Mouse (Mus musculus) mouse embryonic stem cell (cell line): ENCODE data around the gene Ergic1.

Source experiments
- in situ Hi-C, 2 experiments: fragments of 300-500 bp; cut with MboI; formaldehyde crosslinking; loops; 1 replicate in 1 of 2; 3 replicates in 1 of 2; pipeline ENCODE4 v1.14.3; 2019 to 2020; ENCODE audit warnings: low sequenced_read_pairs in 2 of 2, low pct_unique_long_range_greater_than_20kb in 1 of 2, mixed read lengths in 1 of 2; ENCODE audit not compliant: unreplicated experiment in 1 of 2

Ergic1 gene

GRCm38 (mm10) chr17:26534695-26535094, 26.6 kb upstream of the Ergic1 start:
- in situ Hi-C loops = no loop called here

DNA sequence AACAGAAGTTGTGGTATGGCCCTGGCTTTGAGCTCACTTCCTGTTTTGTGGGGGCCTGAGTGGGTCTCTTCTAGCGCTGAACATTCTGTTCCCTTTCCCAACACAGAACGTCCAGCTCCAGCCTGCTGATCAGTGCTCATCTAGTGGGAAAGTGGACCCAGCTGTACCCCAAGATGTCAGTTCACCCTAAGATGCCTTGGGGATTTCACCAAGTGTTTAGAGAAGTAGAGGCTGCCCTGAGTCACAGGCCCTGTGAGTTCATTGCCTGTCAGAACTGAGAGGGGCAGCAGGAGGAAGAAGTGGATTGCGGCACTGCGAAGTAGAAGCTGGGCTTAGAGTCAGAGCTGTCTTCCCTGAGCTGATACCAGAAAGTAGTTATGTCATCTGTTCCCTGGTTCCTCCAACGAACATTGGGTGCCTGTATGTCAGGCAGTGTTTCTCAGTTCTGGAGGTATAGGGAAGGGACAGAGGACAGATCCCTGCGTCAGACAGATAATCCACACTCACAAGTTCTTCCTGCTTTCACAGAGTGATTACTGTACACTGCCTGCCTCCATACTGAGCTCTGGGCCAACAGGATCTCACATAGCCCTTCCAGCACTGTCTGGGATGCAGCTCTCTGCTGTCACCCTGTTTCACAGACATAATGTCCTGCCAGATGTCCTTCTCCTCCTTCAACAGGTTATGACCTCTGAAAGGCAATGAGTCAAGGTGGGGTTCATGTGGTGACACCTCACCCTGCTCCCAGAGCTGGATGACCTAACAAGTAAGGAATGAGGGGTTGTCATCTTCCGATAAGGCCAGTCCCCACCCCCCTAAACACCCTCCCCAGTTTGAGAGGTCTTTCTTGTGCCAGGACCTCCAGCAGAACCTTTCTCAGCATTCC, 25.8 kb upstream of the Ergic1 start:
- in situ Hi-C loops = no loop called here

GRCm38 (mm10) chr17:26537722-26538471, 23.4 kb upstream of the Ergic1 start:
- in situ Hi-C loops = no loop called here

DNA sequence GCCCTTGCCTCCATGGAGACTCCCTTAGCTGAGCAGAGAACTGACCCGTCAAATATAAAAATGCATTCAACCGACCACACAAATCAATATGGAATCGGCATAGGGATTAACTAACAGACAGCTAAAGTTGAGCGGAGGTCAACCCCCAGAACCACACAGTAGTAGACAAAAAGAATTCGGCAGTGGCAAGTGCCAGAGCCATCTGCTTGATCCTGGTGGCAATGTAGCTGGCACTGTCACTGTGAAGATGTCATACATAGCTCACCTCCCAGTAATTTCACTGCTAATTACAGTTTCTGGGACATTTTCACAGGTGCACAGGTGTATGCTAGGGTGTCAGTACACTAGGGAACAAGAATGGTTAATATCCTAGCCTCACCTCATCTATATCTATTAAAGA, 21.2 kb upstream of the Ergic1 start:
- in situ Hi-C loops = no loop called here

DNA sequence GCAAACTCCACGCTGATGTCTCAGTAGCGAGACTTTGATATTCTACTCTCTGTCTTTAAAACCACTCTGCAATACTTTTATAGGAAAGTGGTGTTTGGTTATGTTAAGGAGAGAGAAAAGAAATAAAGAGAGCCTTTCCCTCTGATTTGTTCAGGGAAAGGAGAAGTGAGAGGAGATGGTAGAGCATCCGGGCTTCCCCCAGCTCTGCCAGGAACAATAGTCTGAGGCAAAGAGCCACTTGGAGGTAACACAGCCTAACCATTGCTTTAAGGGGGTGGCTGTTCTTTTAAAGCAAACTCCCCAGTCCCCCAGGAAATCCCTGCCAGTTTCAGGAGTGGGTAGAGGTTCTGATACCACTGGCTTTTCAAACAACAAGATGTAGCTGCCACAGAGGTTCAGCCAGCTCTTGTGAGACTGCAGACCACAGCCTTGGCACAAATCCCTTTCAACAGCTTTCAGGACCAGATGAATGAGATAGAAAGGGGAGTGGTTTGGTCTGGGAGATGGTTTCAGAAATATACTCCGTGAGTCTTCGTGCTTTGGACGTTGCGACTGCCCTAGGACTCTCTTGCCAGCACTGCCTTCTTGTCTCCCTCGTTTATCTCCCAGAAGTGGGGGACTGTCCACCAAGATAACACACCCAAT, 16.8 kb upstream of the Ergic1 start:
- in situ Hi-C loops = no loop called here

- in situ Hi-C loops = no loop called here
Measured at GRCm38 (mm10) chr17:26547771-26548170, 13.5 kb upstream of the Ergic1 start.

GRCm38 (mm10) chr17:26548566-26548965, 12.7 kb upstream of the Ergic1 start:
- in situ Hi-C loops = no loop called here

DNA sequence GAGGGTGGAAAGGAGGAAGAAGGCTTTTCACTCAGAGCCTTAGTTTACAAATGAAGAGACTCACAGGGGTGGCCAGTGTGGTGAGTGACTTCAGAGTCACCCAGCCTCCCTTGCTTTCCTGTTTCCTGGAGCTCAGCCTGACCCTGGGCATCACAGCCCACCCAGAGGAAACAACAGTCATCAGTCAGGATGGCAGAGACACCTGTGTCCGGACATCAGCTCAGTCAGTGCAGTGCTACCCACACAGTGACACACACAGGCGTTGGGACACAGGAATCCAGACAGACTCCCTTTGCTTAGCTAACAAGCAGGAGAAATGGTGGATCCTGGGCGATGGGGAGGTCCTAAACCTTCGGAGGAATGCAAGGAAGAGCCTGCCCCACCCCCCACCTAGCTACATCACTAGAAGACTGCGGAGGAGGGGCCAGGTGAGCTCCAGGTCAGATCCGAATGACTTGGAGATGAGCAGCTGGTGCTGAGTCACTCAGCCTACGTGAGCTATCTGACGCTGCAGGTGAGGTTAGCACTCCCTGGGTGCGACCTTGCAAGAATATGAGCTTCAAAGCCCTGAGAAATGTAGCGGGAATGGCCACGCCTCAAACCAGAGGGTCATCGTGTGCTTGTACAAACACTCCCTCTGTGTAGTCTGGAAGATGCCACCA, 12.0 kb upstream of the Ergic1 start:
- in situ Hi-C loops = no loop called here

- in situ Hi-C loops = no loop called here
Measured at GRCm38 (mm10) chr17:26551104-26551503, 10.2 kb upstream of the Ergic1 start.

- in situ Hi-C loops = no loop called here
Measured at GRCm38 (mm10) chr17:26553033-26553432, 8.3 kb upstream of the Ergic1 start.

GRCm38 (mm10) chr17:26560526-26561289, 581 bp upstream of the Ergic1 start:
- in situ Hi-C loops = no loop called here

DNA sequence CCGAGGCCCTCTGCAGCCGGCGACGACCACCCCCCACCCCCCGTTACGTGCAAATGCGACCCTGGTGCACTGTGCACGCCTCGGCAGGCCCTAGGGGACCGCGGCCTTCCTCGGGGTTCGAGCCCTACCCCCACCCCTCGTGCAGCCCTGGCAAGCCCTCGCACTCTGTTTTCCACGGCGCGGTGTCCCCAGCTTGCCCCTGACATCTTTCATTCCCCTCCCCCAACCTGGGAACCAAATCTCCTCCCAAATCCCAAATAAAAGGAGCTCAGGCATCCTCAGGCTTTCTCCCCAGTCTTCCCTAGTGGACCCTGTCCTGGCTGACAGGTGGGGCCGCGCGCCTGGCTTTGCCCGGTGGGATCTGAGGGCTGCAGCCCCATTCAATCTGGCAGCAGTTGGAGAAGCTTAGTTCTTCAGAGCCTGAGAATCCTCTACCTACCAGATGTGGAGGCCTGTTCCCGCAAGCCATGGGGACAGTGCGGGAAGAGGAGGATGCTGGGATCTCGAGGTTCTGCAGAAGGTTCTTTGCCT, 427 bp downstream of the Ergic1 start, which contains the start of gene Dusp1:
Dusp1 (minus strand) TSS at position 478 of the 531 bp plus-strand sequence.
- in situ Hi-C loops = no loop called here

DNA sequence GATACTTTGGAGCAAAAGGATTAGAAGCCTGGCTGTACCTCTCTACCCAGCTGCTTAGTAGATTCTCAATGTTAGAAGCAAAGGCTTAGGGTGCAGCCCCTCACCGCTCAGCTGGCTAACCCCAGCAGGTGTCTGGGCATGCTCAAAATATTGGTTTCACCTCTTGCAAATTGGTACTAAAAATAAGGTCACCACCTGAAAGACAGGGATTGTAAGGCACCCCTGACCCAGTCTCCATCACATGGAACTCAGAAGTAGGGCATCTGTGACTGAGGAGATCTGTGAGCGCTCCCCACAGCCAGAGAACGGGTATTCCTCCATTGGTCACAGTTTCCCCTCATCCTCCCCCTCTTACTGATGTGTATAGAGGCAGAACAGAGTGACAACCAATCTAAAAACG, 1.0 kb downstream of the Ergic1 start:
- in situ Hi-C loops = no loop called here

GRCm38 (mm10) chr17:26563476-26563875, 2.2 kb downstream of the Ergic1 start:
- in situ Hi-C loops = no loop called here

- in situ Hi-C loops = no loop called here
Measured at GRCm38 (mm10) chr17:26564439-26564838, 3.1 kb downstream of the Ergic1 start.

DNA sequence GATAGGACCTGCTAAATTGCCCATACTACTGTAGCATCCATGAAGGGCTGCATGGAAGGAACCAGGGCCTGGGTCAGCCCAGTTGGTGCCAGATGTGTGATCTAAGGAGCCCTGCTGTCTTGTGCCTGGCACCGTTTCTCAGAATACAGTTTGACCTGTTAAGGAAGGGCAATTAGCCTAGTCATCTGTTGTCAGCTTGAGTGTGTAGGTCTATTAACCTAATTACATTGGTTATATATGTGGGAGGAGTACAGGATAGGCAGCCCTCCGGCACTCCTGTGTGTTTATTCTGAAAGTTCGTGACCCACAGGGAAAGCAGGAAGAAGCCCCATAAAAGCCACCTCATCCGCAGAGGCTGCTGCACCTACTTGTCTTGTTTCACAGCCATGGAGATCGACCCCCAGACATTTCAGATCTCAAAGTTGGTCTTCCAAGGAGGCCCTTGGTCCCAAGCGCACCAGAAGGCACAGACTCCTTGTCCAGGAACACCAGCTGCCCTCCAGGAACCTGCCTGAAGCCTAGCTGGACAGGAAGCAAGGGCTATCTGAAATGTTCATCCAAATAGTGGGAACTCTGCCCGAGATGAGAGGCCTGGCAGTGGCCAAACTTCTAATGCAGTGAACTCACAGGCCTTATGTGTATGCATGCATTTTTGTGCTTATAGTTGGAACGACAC, 6.0 kb downstream of the Ergic1 start:
- in situ Hi-C loops = no loop called here

DNA sequence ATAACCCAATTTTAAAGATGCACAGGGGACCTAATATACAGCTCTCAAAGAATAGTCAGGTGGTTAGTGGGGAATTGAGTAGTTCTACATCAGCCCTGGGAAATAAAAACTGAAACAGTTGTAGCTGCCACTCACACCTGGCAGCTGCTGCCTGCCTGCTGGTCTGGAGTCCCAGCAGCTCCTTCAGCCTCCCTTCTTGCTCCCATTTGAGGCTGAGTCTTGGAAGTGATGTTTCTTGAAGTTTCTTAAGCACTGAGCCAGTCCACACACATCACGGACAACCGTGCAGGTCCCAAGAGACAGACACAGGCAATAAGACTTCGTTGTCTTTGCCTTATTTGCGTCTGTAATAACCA, 6.5 kb downstream of the Ergic1 start:
- in situ Hi-C loops = no loop called here
